Mouse (Mus musculus) cortical plate, adult 2 months (tissue): ENCODE results near the gene Phrf1.

Experiments
- CTCF ChIP-seq: fragments of 200-500 bp; IDR thresholded peaks from 2 replicates; pipeline ENCODE4 v1.5.1; 2011; ENCODE audit warnings: mild to moderate bottlenecking, control low read depth, low read length; ENCODE audit not compliant: insufficient read depth; ENCODE audit errors: extremely low read depth
- POLR2A ChIP-seq: fragments of 200-500 bp; IDR thresholded peaks from 2 replicates; pipeline ENCODE4 v1.6.1; 2011; ENCODE audit warnings: mild to moderate bottlenecking, low read length, control low read depth; ENCODE audit not compliant: insufficient read depth; ENCODE audit errors: extremely low read depth

DNA sequence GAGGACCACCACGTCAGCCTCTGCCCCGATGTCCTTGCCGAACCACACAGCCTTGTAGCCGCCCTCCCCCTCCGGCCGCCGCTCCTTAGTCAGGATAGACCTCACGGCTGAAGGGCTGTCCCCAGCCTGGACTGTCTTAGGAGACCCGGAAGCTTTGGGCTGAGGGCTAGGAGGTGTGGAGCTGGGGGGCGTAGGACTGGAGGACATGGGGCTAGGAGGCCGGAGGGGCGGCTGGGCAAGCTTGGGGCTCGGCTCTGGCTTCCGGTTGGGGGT lies 40.6 kb downstream of the Phrf1 start:
- no peak for TF ChIP-seq POLR2A
- no peak for TF ChIP-seq CTCF
